Mouse (Mus musculus) olfactory bulb, adult 2 months (tissue): ENCODE data around the gene Nf1.

Experiments used
- CTCF ChIP-seq: fragments of 200-500 bp; IDR thresholded peaks from 2 replicates; pipeline ENCODE4 v1.5.1; 2012; ENCODE audit warnings: low read depth, mild to moderate bottlenecking, low read length, moderate library complexity; ENCODE audit not compliant: insufficient read depth
- POLR2A ChIP-seq: fragments of 200-500 bp; IDR thresholded peaks from 2 replicates; pipeline ENCODE4 v1.6.1; 2012; ENCODE audit warnings: mild to moderate bottlenecking, low read depth, low read length, moderate library complexity; ENCODE audit not compliant: insufficient read depth

DNA sequence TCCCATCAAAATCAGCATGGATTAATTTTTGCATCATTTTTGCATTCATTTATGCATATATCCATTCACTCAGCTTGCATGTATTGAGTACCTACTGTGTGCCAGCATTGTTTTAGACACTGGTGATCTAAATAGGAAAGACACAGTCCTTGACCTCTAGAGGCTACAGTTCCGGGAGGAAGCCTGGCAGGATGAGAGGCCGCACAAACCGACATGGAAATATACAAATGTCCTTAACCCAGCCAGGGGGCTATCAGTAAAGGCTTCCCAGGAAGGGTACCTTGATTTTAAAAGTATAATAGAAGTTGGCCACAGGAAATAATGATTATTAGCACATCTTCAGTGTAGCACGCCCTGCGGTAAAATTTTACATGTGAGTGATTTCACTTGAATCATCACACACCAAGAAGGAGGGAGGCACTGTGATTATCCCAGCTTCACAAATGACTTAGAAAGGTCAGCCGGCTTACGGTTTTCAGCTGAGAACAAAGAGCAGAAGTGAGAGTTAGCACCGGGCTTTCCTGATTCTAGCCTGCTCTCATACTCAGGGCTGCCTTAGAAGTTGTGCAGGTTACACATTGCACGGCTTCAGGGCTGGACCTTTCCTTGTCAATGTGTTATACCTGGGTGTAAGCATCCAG is 31.8 kb upstream of the Nf1 start:
- no peak for TF ChIP-seq CTCF
- TF ChIP-seq POLR2A, result no peak
